Mouse (Mus musculus) induced T-regulatory cell, adult 2 months (primary cell): Measurements from ENCODE around the gene Eloa.
"Not testable (repeated sequence)": the region's sequence is repeated elsewhere in the genome, so short reads cannot be mapped to it uniquely, and the experiment has no call there.

Experiments used
- DNase-seq: peaks from one replicate; pipeline ENCODE4 v3.0.0-alpha.2; 2012; ENCODE audit warnings: low read depth

Eloa gene

GRCm38 (mm10) chr4:135985193-135985592, 36.4 kb downstream of the Eloa start:
- DNase-seq, result no peak

- DNase-seq, result no peak
Observed at GRCm38 (mm10) chr4:135984556-135984955, 37.0 kb downstream of the Eloa start.

- DNase-seq, result no peak
Observed at GRCm38 (mm10) chr4:135981524-135982063, 40.0 kb downstream of the Eloa start.

- not testable (repeated sequence) for DNase-seq
Observed at GRCm38 (mm10) chr4:135980223-135980622, 41.3 kb downstream of the Eloa start.

GRCm38 (mm10) chr4:135976146-135976545, 45.4 kb downstream of the Eloa start:
- no peak for DNase-seq

GRCm38 (mm10) chr4:135972911-135973811, 48.4 kb downstream of the Eloa start:
- peak; percentile 60 for DNase-seq

- peak; percentile 85 for DNase-seq
Observed at GRCm38 (mm10) chr4:135972556-135972906, 49.0 kb downstream of the Eloa start, which contains the start of gene Lypla2. Lypla2 (minus strand) TSS chr4:135972626.

- DNase-seq, result peak; percentile 68
Observed at GRCm38 (mm10) chr4:135971805-135972555, 49.6 kb downstream of the Eloa start.

GRCm38 (mm10) chr4:135970585-135970984, 51.0 kb downstream of the Eloa start:
- no peak for DNase-seq

- DNase-seq, result no peak
Observed at GRCm38 (mm10) chr4:135969070-135969750, 52.4 kb downstream of the Eloa start.

GRCm38 (mm10) chr4:135968271-135968869, 53.2 kb downstream of the Eloa start:
- DNase-seq, result no peak

- DNase-seq, result no peak
Observed at GRCm38 (mm10) chr4:135967086-135967760, 54.3 kb downstream of the Eloa start.

GRCm38 (mm10) chr4:135966283-135966682, 55.3 kb downstream of the Eloa start:
- DNase-seq, result no peak

- no peak for DNase-seq
Observed at GRCm38 (mm10) chr4:135965113-135965512, 56.5 kb downstream of the Eloa start.

- DNase-seq, result peak; percentile 65
Observed at GRCm38 (mm10) chr4:135964426-135964825, 57.1 kb downstream of the Eloa start.

GRCm38 (mm10) chr4:135963457-135964193, 57.9 kb downstream of the Eloa start, which contains the start of gene Gale:
Gale (plus strand) TSS chr4:135963727.
- peak; percentile 98 for DNase-seq

GRCm38 (mm10) chr4:135962946-135963345, 58.6 kb downstream of the Eloa start:
- no peak for DNase-seq

GRCm38 (mm10) chr4:135962198-135962597, 59.4 kb downstream of the Eloa start:
- DNase-seq, result no peak

GRCm38 (mm10) chr4:135961709-135962108, 59.9 kb downstream of the Eloa start:
- no peak for DNase-seq

GRCm38 (mm10) chr4:135960717-135961116, 60.8 kb downstream of the Eloa start:
- peak; percentile 93 for DNase-seq
